Mouse (Mus musculus) cerebellum, adult 2 months (tissue): ENCODE measurements around the gene Samd10. TPM values are rescaled to one million over a fixed set of nuclear protein-coding genes. Genes with fewer than 3 reads are reported as not detected.

ENCODE experiments used
- DNase-seq, 2 experiments: peaks; one replicate each; pipeline ENCODE4 v3.0.0; 2021
- H3K27ac ChIP-seq: fragments of 200-500 bp; 2 replicates; pipeline ENCODE4 v1.5.1; 2012; ENCODE audit warnings: low read length, control low read depth, inconsistent platforms; ENCODE audit not compliant: insufficient read depth
- H3K27me3 ChIP-seq: fragments of 200-500 bp; 2 replicates; pipeline ENCODE4 v1.6.1; 2012; ENCODE audit warnings: inconsistent platforms, mild to moderate bottlenecking, low read length, moderate library complexity; ENCODE audit not compliant: control insufficient read depth, insufficient read depth
- H3K4me1 ChIP-seq: fragments of 200-500 bp; 2 replicates; pipeline ENCODE4 v1.6.1; 2011; ENCODE audit warnings: low read length; ENCODE audit not compliant: control insufficient read depth, insufficient read depth
- H3K4me3 ChIP-seq: fragments of 200-500 bp; replicated peaks from 2 replicates; pipeline ENCODE3; 2011; ENCODE audit warnings: mild to moderate bottlenecking, low read depth, low read length, control low read depth; ENCODE audit not compliant: insufficient read depth
- CTCF ChIP-seq: fragments of 200-500 bp; IDR thresholded peaks from 2 replicates; pipeline ENCODE4 v1.5.1; 2011; ENCODE audit warnings: low read depth, mild to moderate bottlenecking, control low read depth, low read length, moderate library complexity, borderline replicate concordance; ENCODE audit not compliant: insufficient read depth
- POLR2A ChIP-seq: fragments of 200-500 bp; IDR thresholded peaks from 2 replicates; pipeline ENCODE4 v1.6.1; 2011; ENCODE audit warnings: low read length, control low read depth, borderline replicate concordance; ENCODE audit not compliant: insufficient read depth
- WGBS: fragments of 180-500 bp; shearing (Covaris S2); methylation state at CpG from one replicate; pipeline ENCODE4 v1.1.7; 2018; 5-methylcytosine and 5-hydroxymethylcytosine counted together
- polyA plus RNA-seq: library from polyadenylated mRNA; depleted of rRNA; stranded (reverse); fragments of >200 nt; gene quantifications from 2 replicates; pipeline ENCODE4 v1.2.3, GENCODE M21; 2012

The Samd10 gene
- polyA plus RNA-seq, 1 experiment: 61.0 TPM

GRCm38 (mm10) chr2:181594946-181595696, 3.9 kb downstream of the Samd10 start:
- TF ChIP-seq CTCF (peak; percentile 81), POLR2A (no peak)
- no peak overlapping the region for H3K4me3 ChIP-seq
- H3K4me1 ChIP-seq: peaks cover 16% of the 10 kb centered on the region
- peak; percentile 65 to 78 for DNase-seq
- WGBS: 22% methylated on average over 4 of the region's 4 CpGs
- H3K27ac ChIP-seq: no peak overlapping the region
- no peaks in the 10 kb centered on the region for H3K27me3 ChIP-seq

- Histone ChIP-seq H3K4me3 (no peak overlapping the region), H3K4me1 (peaks cover 22% of the 10 kb centered on the region), H3K27ac (no peak overlapping the region), H3K27me3 (no peaks in the 10 kb centered on the region)
- TF ChIP-seq CTCF (no peak), POLR2A (no peak)
- no peak for DNase-seq
Observed at GRCm38 (mm10) chr2:181593937-181594336, 5.1 kb downstream of the Samd10 start.

DNA sequence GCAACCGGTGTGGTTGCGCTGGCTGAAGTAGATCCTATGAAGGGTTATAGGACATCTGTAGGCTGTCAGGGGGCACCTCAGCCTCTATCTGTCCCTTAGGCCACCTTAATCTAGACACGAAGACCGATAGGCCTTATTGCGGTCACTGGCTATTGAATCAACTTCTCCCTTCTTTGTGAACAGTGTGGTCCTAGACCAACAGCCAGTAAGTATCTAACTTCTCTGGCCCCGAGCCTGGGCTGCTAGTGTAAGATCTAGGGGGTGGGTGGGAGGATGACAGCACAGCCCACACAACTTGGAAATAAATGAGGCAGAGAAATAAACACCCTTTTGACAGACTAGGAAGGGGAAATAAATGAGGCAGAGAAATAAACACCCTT, 6.0 kb downstream of the Samd10 start:
- peak overlapping the region; percentile 68 for H3K27ac ChIP-seq
- peak overlapping the region; percentile 89 for H3K4me3 ChIP-seq
- no peak for TF ChIP-seq CTCF
- TF ChIP-seq POLR2A: no peak
- H3K27me3 ChIP-seq: no peaks in the 10 kb centered on the region
- H3K4me1 ChIP-seq: peaks cover 30% of the 10 kb centered on the region
- WGBS: 6% methylated on average over 6 of the region's 6 CpGs
- DNase-seq: no peak

GRCm38 (mm10) chr2:181592231-181593041, 6.6 kb downstream of the Samd10 start, which contains the start of gene Zfp512b:
TSS of gene Zfp512b (minus strand) at chr2:181592803.
- Histone ChIP-seq H3K27me3 (no peaks in the 10 kb centered on the region), H3K4me3 (peak within 1 kb of the TSS; percentile 89), H3K27ac (peak within 1 kb of the TSS; percentile 68), H3K4me1 (peaks cover 32% of the 10 kb centered on the region)
- TF ChIP-seq CTCF: no peak
- peak; percentile 45 for TF ChIP-seq POLR2A
- DNase-seq: peak; percentile 86 to 88
- WGBS: 2% methylated on average over 81 of the region's 97 CpGs

DNA sequence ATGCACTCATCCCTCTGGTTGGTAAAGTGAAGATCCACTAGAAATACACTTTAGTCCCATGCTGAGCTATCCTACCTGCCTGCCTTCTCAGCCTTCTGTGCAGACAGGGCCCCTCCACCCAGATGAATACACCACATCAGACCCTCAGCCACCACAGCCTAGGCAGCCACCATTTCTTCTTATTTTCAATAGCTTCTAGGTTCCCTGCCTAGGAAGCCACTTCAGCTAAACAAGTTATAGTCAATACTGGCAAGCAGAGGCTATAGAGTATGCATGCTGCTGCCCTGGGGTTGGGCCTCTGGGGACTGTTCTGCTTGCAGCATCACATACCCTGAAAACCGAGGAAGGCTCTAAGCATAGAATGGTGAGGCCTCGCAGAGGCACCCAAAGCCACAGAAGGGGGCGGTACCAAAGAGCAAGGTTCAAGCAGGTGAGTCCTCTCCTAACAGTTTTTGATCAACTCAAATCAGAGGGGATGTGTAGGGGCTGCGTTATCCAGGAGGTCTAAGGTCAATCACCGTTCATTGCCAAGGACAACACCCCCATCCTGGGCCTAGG, 7.4 kb downstream of the Samd10 start, which contains the start of gene Prpf6:
Gene Prpf6, plus strand, starts transcription at position 341 of the 558 bp plus-strand sequence.
- TF ChIP-seq CTCF (no peak), POLR2A (no peak)
- H3K4me3 ChIP-seq: peak within 1 kb of the TSS; percentile 89
- H3K27me3 ChIP-seq: no peaks in the 10 kb centered on the region
- H3K27ac ChIP-seq: peak within 1 kb of the TSS; percentile 68
- H3K4me1 ChIP-seq: peaks cover 27% of the 10 kb centered on the region
- DNase-seq: peak; percentile 25 to 42
- WGBS: 8% methylated on average over 5 of the region's 5 CpGs

GRCm38 (mm10) chr2:181590471-181590870, 8.5 kb downstream of the Samd10 start:
- peak in 1 of 2 experiments; percentile 15 for DNase-seq
- peaks cover 27% of the 10 kb centered on the region for H3K4me1 ChIP-seq
- TF ChIP-seq POLR2A (no peak), CTCF (no peak)
- H3K27me3 ChIP-seq: no peaks in the 10 kb centered on the region
- no peak overlapping the region for H3K27ac ChIP-seq
- no peak overlapping the region for H3K4me3 ChIP-seq
- WGBS: 95% methylated on average over 5 of the region's 5 CpGs

DNA sequence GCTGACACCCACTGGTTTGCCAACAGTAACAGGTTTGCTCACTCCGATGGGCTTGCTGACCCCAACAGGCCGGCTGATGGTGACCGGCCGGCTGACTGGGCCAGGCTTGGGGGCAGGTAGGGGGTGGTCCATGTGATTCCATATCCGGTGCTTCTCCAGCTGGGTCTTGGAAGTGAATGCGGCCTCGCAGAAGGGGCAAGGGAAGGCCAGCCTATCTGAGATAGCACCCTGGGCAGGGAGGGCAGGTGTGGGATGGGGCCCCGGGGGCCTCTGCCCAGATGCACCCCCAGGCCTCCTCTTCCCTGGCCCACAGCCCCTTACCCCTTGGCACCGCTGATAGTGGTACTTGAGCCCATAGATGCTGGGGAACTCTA, 9.3 kb downstream of the Samd10 start:
- TF ChIP-seq CTCF (no peak), POLR2A (no peak)
- Histone ChIP-seq H3K27me3 (no peaks in the 10 kb centered on the region), H3K27ac (0 out of 2 replicates have a peak overlapping the region, but pooled peaks have one; percentile 6), H3K4me3 (no peak overlapping the region), H3K4me1 (peaks cover 27% of the 10 kb centered on the region)
- DNase-seq: no peak
- WGBS: 62% methylated on average over 9 of the region's 9 CpGs
